Mouse (Mus musculus) forelimb bud, embryonic 11.5 days (tissue): ENCODE data around the gene Ube2e2.
A peak's percentile ranks its signal among the peaks of the same experiment; 100 is the strongest.
"Not testable (repeated sequence)": the region's sequence is repeated elsewhere in the genome, so short reads cannot be mapped to it uniquely, and the experiment has no call there.

Source experiments
- DNase-seq: peaks from one replicate; pipeline ENCODE4 v3.0.0-alpha.2; 2012; ENCODE audit warnings: low read depth, low spot score

The Ube2e2 gene

GRCm38 (mm10) chr14:18637739-18638138 lies 256.3 kb downstream of the Ube2e2 start:
- DNase-seq: no peak

DNA sequence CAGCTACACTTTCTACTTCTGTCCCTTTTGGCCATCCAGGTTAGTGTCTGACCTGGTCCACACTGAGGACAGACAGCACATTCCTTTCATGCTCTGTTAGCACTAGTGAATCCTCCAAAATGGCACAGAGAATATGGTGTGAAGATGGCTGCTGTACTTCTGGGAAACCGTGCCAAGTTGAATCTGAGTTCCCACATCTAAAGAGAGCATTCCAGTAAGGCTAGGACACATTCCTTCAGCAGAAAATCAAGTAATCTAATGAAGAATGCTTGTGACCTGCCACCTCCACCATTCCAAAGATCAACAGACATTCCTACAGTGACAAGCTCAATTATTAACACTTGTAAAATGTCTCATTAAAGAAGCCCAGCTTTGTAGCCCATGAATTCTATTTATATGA lies 265.9 kb downstream of the Ube2e2 start:
- no peak for DNase-seq

GRCm38 (mm10) chr14:18618603-18619002 lies 275.5 kb downstream of the Ube2e2 start:
- no peak for DNase-seq

- DNase-seq: no peak
Measured at GRCm38 (mm10) chr14:18601927-18602326, 292.1 kb downstream of the Ube2e2 start.

DNA sequence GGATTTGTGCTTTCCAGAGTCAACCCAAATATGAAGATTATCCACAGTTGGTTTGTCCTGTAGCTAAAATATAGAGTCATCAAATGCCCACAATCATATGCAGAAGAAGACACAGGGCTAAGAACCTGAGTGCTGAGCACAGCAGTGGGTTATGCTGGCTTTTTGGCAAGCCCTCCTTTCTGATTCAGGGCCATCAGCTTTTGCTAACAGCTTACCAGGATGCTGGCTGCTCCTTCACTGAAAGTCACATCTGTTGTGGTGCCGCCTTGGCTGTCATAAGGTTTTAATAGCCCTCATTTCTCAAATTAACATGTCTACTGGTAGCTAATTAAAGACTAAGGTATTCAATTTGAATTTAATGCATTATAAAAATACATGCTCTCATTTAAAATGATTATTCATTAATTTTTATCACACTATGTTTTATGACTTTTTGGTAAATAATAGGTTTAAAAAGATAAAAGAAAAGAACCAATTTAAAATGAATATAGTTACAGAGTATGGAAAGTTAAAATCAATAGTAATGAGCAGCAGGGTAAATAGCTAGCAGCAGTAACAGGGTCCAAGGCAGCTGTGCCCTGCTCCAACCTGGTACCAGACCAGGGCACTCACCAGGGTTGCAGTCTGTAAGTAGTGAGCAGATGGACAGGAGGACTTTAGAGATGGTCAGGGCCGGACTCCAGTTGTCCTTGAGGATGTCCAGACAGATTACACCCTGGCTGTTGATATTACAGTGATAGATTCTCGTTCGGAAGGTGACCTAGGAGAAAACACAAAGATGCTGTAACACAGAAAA lies 307.6 kb downstream of the Ube2e2 start:
- peak; percentile 7 for DNase-seq

- no peak for DNase-seq
Measured at GRCm38 (mm10) chr14:18581735-18582134, 312.3 kb downstream of the Ube2e2 start.

DNA sequence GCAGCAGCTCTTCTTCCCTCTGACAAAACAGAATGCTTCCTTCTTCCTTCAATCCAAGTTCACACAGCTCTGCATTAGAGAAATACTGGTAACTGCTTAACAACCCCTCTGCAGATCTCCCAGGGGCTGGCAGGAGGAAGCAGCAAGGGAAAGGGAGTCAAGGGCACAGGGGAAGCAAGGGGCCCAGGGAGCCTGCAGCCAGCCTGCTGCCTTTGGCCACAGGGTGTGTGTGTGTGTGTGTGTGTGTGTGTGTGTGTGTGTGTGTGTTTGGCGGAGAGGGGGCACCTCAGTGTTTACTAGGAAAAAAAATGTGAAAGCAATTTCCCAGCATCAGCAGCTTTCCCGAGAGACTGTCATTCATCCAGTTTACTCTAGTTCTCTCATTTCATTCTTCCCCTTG lies 319.3 kb downstream of the Ube2e2 start:
- no peak for DNase-seq

DNA sequence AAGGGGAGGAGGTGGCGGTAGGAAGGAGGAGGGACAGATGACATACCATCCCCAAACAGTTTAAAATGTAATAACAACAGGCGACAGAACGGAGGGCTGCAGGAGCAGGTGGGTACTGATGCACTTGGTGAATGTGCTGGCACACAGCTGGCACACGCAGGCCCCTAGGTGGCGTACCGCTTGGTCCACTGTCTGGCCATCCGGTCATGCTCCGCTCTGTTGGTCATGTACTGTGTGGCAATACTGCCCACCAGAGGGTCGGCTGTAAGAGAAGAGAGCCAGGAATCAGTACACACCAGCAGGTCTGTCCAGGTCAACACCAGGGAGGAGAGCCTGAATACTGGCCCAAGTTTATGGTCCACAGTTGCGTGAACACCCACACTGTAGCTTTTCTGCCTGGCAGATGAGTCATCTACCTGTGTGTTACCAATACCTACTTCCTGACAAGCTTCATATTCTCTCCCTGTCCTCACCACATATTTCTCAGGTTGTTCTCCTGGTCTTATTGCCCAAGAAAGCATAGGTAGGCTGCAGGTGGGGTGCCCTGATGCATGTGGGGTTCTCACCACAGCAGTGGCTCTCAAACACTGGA lies 319.8 kb downstream of the Ube2e2 start:
- DNase-seq: no peak

DNA sequence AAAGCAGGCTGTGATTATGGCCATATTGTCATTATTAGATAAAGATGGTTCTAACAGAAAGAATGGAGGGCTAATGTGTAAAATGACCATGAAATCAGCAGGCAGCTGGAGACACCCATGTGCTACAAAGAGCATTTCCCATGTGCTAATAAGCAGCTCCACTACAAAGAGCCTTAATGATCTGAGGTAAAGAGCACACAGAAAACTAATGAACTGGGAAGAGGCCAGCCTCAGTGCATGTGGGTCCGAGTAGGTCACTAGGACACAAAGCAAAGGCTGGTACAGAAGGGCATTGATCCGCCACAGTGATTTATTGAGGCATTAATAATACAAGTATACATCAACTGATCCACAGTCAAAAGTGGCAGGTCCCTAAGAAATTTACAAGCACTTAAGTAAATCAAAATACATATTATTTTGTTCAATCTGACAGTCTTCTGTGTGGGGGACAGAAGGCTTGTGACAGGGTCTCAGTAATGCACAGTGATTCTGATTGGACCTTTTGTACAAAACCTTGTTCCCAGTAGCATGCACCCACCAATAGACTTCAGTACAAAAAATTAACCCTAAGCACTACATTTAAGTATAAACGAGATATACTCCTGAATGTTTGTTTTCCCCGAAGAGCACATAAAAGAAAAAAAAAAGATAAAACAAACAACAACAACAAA lies 320.6 kb downstream of the Ube2e2 start:
- no peak for DNase-seq

GRCm38 (mm10) chr14:18572852-18573251 lies 321.2 kb downstream of the Ube2e2 start:
- DNase-seq: no peak

GRCm38 (mm10) chr14:18569615-18570014 lies 324.5 kb downstream of the Ube2e2 start:
- DNase-seq: no peak

- not testable (repeated sequence) for DNase-seq
Measured at GRCm38 (mm10) chr14:18564999-18565398, 329.1 kb downstream of the Ube2e2 start.

GRCm38 (mm10) chr14:18555287-18555686 lies 338.8 kb downstream of the Ube2e2 start:
- no peak for DNase-seq

DNA sequence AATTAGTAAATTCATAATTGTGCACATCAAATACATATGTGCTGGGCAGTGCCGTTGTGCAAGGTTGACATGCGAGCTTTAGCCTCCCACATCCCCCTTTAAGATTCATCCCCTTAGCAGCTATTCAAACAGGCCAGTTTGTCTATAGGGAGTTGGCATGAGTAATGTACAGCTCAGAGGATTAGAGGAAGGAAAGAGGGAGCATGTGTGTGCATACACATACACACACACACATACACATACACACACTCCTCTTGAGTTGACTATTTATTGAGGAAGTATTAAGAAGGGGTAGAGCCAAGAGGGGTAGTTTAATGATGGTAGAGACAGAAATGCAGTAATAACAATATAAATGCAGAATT lies 339.5 kb downstream of the Ube2e2 start:
- DNase-seq: no peak

GRCm38 (mm10) chr14:18553987-18554626 lies 340.0 kb downstream of the Ube2e2 start:
- DNase-seq: no peak

DNA sequence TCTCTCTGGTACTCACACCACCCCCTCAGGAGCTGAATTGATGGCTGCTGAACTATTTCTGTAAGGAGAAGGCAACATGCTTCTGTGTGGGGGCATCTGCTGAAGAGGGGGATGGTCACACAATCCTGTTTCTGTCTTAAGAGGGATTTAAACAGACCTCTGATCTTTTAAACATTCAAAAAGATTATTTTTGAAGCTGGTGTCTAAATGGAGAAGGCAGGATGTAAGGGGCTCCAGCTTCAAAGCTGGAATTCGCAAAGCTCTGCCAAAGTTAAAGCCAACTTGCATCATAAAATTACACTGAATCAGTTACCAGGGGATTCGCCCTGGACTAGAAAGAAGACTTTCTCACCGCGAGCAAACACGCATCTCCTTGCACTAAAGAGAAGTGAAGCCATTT lies 346.5 kb downstream of the Ube2e2 start:
- no peak for DNase-seq

- not testable (repeated sequence) for DNase-seq
Measured at GRCm38 (mm10) chr14:18539092-18539491, 355.0 kb downstream of the Ube2e2 start.

- no peak for DNase-seq
Measured at GRCm38 (mm10) chr14:18530899-18531298, 363.2 kb downstream of the Ube2e2 start.

- no peak for DNase-seq
Measured at GRCm38 (mm10) chr14:18530496-18530895, 363.6 kb downstream of the Ube2e2 start.
